Mouse (Mus musculus) C2C12 (cell line): Measurements from ENCODE around the gene Eif5a. TPM values are rescaled to one million over a fixed set of nuclear protein-coding genes. Genes with fewer than 3 reads are reported as not detected.

ENCODE experiments used
- H3K27me3 ChIP-seq: one replicate; pipeline ENCODE4 v1.6.1; 2011; ENCODE audit not compliant: control insufficient read depth, insufficient read depth, insufficient read length
- H3K36me3 ChIP-seq: one replicate; pipeline ENCODE4 v1.6.1; 2011; ENCODE audit not compliant: control insufficient read depth, insufficient read depth
- H3K4me3 ChIP-seq: one replicate; pipeline ENCODE4 v1.5.1; 2011; ENCODE audit warnings: mild to moderate bottlenecking, control low read depth; ENCODE audit not compliant: poor library complexity, insufficient read depth, severe bottlenecking
- H3K79me2 ChIP-seq: one replicate; pipeline ENCODE4 v1.6.1; 2011; ENCODE audit not compliant: control insufficient read depth, insufficient read depth
- H3K79me3 ChIP-seq: one replicate; pipeline ENCODE4 v1.6.1; 2011; ENCODE audit warnings: low read depth, control low read depth
- H3ac ChIP-seq: one replicate; pipeline ENCODE3; 2011; ENCODE audit warnings: low read depth; ENCODE audit not compliant: control insufficient read depth, insufficient read length
- CEBPB ChIP-seq: IDR thresholded peaks from one replicate; pipeline ENCODE4 v1.6.1; 2011; ENCODE audit warnings: low read depth, mild to moderate bottlenecking, control low read depth, moderate library complexity
- CTCF ChIP-seq: IDR thresholded peaks from one replicate; pipeline ENCODE4 v1.5.1; 2011; ENCODE audit not compliant: control insufficient read depth, insufficient read depth, insufficient read length
- FOSL1 ChIP-seq: IDR thresholded peaks from one replicate; pipeline ENCODE4 v1.8.0; 2011; ENCODE audit warnings: mild to moderate bottlenecking, low read length; ENCODE audit not compliant: poor library complexity, insufficient read depth, severe bottlenecking
- MAX ChIP-seq: IDR thresholded peaks from one replicate; pipeline ENCODE4 v1.6.1; 2011; ENCODE audit warnings: mild to moderate bottlenecking, control low read depth
- MYOD1 ChIP-seq: IDR thresholded peaks from one replicate; pipeline ENCODE4 v1.6.1; 2011; ENCODE audit warnings: low read depth; ENCODE audit not compliant: control insufficient read depth, insufficient read length
- MYOG ChIP-seq: IDR thresholded peaks from one replicate; pipeline ENCODE4 v1.6.1; 2011; ENCODE audit not compliant: control insufficient read depth, insufficient read length; ENCODE audit errors: extremely low read depth
- USF1 ChIP-seq: IDR thresholded peaks from one replicate; pipeline ENCODE4 v1.6.1; 2011; ENCODE audit warnings: low read depth, mild to moderate bottlenecking, control low read depth, moderate library complexity
- polyA plus RNA-seq: library from polyadenylated mRNA; unstranded; fragments of >200 nt; fragmentation: generic; extraction: Trizol; gene quantifications from one replicate; pipeline ENCODE4 v1.2.1, GENCODE M21; 2012; ENCODE audit warnings: missing spikeins

Eif5a gene
- polyA plus RNA-seq, 1 experiment, result 2,142 TPM

DNA sequence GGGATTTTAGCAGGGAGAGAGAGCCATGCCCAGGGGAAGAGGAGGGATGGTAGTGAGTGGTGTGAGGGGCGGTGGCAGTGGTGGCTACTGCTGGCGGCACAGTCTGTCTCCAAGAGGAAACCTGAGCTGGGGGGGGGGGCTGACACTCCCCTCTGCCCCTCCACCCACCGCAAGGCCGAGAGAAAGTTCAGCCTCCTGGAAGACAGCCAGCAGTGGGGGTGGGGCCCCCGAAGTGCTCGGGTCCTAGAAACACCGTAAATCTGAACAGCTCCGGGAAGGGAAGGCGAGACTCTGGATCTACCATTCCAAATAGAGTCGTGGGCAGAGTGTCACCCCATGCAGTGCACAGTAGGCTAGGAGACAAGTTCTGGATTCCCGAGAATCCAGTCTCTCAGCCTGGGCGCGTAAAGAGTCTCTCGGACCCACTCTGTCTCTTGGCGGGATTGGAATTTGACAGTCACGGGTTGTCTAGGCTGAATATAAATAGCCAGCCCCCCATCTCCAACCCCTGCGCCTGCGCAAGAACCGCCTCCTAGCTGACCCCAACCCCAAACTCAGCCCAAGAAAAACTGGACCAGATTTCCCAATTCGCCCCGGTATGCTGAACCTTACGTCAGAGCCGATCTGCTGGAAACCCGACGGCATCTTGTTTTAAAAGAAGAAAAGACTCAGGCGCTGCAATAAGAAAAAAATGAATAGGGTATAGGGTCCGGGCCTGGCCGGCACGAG lies 25.7 kb upstream of the Eif5a start:
- no peak overlapping the region for H3K4me3 ChIP-seq
- no peaks in the 10 kb centered on the region for H3K36me3 ChIP-seq
- no peaks in the 10 kb centered on the region for H3K79me2 ChIP-seq
- no peaks in the 10 kb centered on the region for H3K79me3 ChIP-seq
- TF ChIP-seq CEBPB, result no peak
- TF ChIP-seq MYOG, result no peak
- TF ChIP-seq MYOD1, result no peak
- no peak for TF ChIP-seq FOSL1
- TF ChIP-seq MAX, result no peak
- TF ChIP-seq USF1, result no peak
- no peak for TF ChIP-seq CTCF
- H3K27me3 ChIP-seq, result peaks cover 8% of the 10 kb centered on the region
- no peak overlapping the region for H3ac ChIP-seq

DNA sequence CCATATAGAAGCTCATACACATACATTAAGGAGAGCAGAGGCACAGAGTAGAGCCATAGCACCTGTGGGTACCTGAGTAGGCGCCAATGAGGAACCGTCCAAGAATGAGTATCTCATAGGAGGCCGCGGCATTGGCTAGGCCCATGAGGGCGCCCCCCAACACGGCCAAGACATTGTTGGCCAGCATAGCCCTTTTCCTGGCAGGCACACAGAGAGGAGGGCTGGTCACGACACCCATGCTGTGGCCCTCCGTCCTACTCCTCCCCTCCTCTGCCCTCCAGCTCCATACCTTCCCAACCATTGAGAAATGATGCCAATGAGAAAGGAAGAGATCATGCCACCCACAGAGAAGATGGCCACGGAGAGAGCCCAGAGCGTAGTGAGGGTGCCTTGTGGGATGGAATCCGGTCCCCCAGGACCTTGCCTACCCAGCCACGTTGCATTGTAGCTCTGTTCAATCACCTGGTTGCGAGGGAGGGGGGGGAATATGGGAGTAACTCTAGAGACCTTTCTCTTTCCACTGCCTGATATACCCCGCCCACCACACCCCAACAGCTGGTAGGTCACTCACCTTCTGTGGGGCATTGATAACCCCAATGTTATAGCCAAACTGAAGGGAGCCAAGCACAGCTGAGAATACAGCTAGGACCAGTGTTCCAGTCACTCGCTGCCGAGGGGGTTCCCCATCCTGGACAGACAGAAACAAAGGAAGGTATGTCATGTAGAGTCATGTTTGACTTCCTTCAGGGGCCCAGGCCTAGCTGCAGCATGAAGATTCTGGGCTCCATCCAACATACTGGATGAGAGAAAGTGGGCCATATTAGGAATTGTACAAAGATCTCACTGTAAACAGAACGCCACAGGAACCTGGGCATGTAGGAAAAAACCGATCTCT lies 24.5 kb upstream of the Eif5a start:
- H3K4me3 ChIP-seq, result no peak overlapping the region

DNA sequence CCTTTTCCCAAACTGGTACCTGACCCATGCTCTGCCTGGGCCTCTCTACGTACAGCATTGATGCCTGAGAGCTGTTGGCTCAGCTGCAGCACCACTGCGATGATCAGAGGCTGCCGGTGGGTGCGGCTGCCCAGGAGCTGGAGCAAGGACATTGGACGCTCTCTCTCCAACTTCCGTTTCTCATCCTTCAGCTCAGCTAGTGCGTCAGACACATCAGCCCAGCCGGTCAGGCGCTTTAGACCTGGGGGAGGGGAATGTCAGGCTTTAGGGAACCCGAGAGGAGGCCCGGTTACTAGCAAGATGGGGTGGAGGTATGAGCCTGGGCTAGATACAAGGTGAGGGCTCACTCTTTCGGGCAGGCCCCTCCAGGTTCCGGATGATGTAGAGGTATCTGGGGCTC lies 23.5 kb upstream of the Eif5a start:
- H3K27me3 ChIP-seq, result peaks cover 16% of the 10 kb centered on the region
- H3K36me3 ChIP-seq, result no peaks in the 10 kb centered on the region
- TF ChIP-seq USF1, result no peak
- TF ChIP-seq MYOD1, result no peak
- no peak for TF ChIP-seq CTCF
- TF ChIP-seq CEBPB, result no peak
- TF ChIP-seq FOSL1, result no peak
- no peak for TF ChIP-seq MYOG
- TF ChIP-seq MAX, result no peak
- no peak overlapping the region for H3K4me3 ChIP-seq
- no peaks in the 10 kb centered on the region for H3K79me2 ChIP-seq
- no peak overlapping the region for H3ac ChIP-seq
- H3K79me3 ChIP-seq, result no peaks in the 10 kb centered on the region

More for the DNA sequence above, 24.5 kb upstream of the Eif5a start:
- H3ac ChIP-seq, result no peak overlapping the region
- H3K79me2 ChIP-seq, result no peaks in the 10 kb centered on the region
- H3K27me3 ChIP-seq, result peaks cover 9% of the 10 kb centered on the region
- H3K36me3 ChIP-seq, result no peaks in the 10 kb centered on the region
- no peaks in the 10 kb centered on the region for H3K79me3 ChIP-seq
- TF ChIP-seq MYOG (no peak), MYOD1 (no peak)

DNA sequence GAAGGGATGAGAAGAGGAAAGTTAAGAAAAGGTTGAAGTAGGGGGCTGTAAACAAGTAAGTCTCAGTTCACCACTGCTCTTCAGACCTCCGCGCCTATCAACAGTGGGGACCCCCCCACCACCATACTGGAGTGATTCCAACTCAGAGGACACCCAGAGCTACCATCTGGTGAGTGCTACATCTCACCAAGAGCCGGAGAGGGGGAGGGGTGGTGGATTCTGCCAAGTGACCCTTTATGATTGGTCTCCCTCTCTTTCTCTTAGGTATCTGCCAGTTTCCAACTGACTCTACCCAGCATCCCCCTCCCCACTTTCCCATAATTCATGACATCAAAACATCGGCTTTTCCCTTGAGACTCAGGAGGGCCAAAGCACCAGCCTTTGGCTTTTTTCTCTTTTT lies 19.2 kb upstream of the Eif5a start:
- TF ChIP-seq FOSL1 (no peak), MAX (no peak), CTCF (no peak), CEBPB (no peak), MYOG (no peak), USF1 (no peak), MYOD1 (no peak)
- no peak overlapping the region for H3ac ChIP-seq
- H3K4me3 ChIP-seq, result no peak overlapping the region
- H3K27me3 ChIP-seq, result peaks cover 52% of the 10 kb centered on the region
- no peaks in the 10 kb centered on the region for H3K79me3 ChIP-seq
- H3K79me2 ChIP-seq, result no peaks in the 10 kb centered on the region
- no peaks in the 10 kb centered on the region for H3K36me3 ChIP-seq

DNA sequence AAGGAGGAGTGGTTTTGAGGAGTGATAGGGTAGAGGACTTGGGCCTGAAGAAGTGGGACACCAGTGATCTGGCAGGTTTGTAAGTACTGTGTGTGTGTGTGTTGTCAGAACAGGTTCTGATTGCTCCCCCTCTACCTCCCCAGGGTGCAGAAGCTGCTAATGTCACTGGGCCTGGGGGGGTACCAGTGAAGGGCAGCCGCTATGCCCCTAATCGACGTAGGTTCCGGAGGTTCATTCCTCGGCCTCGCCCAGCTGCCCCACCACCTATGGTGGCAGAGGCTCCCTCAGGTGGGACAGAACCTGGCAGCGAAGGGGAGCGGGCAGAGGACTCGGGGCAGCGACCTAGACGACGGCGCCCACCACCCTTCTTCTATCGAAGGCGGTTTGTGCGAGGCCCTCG lies 18.0 kb upstream of the Eif5a start:
- Histone ChIP-seq H3K79me2 (no peaks in the 10 kb centered on the region), H3K79me3 (no peaks in the 10 kb centered on the region), H3K27me3 (peaks cover 61% of the 10 kb centered on the region), H3K4me3 (no peak overlapping the region), H3K36me3 (no peaks in the 10 kb centered on the region), H3ac (no peak overlapping the region)
- TF ChIP-seq FOSL1 (no peak), MYOD1 (no peak), USF1 (no peak), CEBPB (no peak), CTCF (no peak), MAX (no peak), MYOG (no peak)

DNA sequence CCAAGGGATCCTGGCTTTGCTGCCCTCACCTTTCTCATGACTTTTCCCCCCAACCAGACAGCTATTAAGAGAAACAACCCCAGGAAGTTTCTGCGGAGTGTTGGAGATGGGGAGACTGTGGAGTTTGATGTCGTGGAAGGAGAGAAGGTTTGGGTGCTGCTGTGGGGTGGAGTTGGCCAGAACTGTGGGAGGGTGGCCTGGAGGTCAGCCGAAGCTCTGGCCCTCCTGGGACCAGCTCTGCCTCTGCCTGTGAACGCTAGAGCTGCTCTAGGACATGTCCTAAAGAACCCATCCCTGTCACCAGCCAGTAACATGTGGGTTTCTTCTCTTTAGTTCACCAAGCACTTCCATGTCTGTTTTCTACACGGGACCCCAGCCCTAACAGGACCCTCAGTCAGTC lies 17.4 kb upstream of the Eif5a start:
- H3K36me3 ChIP-seq, result no peaks in the 10 kb centered on the region
- TF ChIP-seq MAX (no peak), CTCF (no peak), FOSL1 (no peak), CEBPB (no peak), MYOG (no peak), USF1 (no peak), MYOD1 (no peak)
- no peak overlapping the region for H3K4me3 ChIP-seq
- H3ac ChIP-seq, result no peak overlapping the region
- H3K27me3 ChIP-seq, result peaks cover 61% of the 10 kb centered on the region
- no peaks in the 10 kb centered on the region for H3K79me2 ChIP-seq
- no peaks in the 10 kb centered on the region for H3K79me3 ChIP-seq
